Mouse (Mus musculus): ENCODE measurements at regions not wholly inside any gene's neighbourhood (a gene's known extent, or its start where the extent isn't known, plus 50 kb on each side); places are given as distances from the start of the nearest gene placed in this dataset.
"Not testable (repeated sequence)": the region's sequence is repeated elsewhere in the genome, so short reads cannot be mapped to it uniquely, and the experiment has no call there.

- no peak for DNase-seq
Measured at GRCm38 (mm10) chr16:55758707-55759067, 80.0 kb downstream of the Nfkbiz start.

- no peak for DNase-seq
Measured at GRCm38 (mm10) chr16:55757952-55758706, 80.6 kb downstream of the Nfkbiz start.

DNA sequence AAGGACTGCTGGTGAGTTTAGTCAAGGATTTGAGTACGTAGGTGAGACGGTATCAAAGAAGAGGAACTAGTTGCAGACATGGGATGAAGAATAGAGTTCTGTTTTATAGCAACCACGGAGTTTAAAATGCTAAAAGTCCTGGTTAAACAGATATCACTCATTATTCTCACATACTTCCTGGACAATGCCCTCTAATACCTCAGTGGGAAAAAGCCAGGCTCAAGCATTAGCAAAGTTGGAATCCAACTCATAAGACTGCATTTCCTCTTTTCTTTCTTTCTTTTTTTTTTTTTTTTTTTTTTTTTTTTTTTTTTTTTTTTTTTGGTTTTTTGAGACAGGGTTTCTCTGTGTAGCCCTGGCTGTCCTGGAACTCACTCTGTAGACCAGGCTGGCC is 81.3 kb downstream of the Nfkbiz start:
- DNase-seq: not testable (repeated sequence)

- DNase-seq: no peak
Measured at GRCm38 (mm10) chr16:55756764-55757421, 81.8 kb downstream of the Nfkbiz start.

GRCm38 (mm10) chr16:55755309-55755832 is 83.3 kb downstream of the Nfkbiz start:
- DNase-seq: no peak

DNA sequence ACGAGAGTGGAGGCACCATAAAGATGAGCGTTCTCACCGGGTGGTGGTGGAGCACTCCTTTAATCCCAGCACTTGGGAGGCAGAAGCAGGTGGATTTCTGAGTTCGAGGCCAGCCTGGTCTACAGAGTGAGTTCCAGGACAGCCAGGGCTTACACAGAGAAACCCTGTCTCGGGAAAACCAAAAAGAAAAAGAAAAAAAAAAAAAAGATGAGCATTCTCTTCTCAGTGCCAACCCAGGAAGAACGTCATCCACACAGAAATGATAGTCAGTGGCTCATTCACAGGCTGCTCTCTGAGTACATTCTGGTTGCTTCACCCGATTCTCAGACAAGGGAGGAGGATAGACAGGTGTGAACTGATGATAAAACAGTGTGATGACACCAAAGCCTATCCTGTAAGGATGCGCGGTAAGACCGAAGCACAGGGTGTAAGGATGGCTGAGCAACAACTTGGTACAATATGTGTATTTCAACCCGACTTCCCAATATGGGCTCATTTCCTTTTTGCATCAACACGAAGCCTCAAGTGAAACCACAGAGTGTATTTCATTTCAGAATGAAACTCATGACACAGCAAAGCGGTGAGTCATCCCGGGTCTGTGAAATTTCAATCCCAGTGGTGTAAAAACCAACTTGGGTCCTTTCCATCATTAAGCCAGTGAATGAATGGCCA is 84.5 kb downstream of the Nfkbiz start:
- peak in 1 of 2 experiments; percentile 7 for DNase-seq

DNA sequence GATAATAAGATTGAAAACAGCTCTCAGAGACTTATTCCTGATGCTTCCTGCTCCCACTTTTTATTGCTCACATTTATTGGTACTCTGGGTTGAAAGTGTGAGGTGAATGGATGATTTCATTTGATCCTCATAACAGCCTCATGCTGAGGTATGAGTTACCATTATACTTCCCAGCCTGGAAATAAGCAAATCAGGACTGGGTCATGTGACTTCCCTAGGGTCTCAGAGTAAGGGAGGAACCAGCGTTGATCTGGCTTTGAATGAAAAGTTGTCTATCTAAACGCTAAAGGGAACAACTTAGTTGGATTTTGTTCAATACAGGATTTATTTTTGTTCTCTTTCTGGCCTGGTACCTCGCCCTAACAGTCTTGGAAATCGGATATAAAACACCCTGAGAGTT is 85.3 kb downstream of the Nfkbiz start:
- no peak for DNase-seq

DNA sequence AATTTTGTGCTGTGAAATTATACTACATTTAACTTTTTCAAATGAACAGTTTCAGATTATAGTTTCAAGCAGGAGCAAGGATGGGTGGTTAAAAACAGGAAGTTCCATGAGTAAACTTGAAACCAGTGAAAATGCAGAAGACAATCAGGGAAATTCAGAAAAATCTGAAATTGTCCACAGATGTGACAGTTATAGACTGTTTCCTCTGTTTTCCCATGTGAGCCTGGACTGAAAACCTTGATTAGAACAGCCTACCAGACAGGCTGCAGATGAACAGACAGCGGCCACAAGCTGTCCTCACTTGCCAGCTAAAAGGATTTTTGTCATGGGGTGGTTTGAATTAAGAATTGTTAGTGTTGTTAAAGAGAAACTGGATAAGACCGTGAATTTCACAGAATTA is 91.4 kb downstream of the Nfkbiz start:
- no peak for DNase-seq

DNA sequence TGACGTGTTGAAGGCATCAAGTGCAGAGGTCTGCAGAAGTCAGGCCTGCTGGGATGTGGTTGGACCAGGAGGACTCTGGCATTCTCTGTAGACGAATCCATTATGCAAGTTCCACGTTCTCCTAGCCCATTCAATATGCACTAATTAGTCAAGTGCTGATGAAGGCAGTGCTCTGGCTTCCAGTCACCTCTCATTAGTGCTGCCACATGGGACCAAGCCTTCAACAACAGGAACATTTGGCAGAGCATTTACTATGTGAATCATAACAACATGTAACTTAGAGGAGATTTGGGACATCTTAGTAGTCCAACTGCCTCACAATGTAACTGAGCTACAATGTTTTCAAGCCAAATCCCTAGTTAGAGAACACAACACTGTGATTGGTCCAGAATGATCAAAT is 92.5 kb downstream of the Nfkbiz start:
- no peak for DNase-seq

DNA sequence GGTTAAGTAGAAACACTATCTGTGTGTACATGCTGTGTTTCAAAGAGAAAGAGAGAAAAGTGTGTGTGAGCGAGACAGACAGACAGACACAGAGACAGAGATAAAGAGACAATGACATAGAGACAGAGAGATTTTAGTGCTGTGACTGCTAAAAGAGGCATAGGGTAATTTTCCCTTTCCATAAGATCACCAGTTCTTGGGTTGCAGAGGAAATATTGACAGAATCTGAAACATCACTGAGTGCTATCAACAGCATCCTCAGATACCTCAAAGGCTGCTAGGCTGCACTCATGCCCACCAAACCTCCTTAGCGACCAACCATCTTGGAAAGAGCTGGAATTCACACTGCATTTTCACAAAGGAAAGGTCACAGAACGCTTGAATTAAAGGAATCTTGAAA is 93.6 kb downstream of the Nfkbiz start:
- no peak for DNase-seq

- no peak for DNase-seq
Measured at GRCm38 (mm10) chr16:55741099-55741863, 97.4 kb downstream of the Nfkbiz start.

- peak in 1 of 2 experiments; percentile 7 for DNase-seq
Measured at GRCm38 (mm10) chr16:55738741-55739140, 100.0 kb downstream of the Nfkbiz start.

- no peak for DNase-seq
Measured at GRCm38 (mm10) chr16:55735476-55735968, 103.2 kb downstream of the Nfkbiz start.

GRCm38 (mm10) chr16:55734301-55734700 is 104.4 kb downstream of the Nfkbiz start:
- DNase-seq: no peak

DNA sequence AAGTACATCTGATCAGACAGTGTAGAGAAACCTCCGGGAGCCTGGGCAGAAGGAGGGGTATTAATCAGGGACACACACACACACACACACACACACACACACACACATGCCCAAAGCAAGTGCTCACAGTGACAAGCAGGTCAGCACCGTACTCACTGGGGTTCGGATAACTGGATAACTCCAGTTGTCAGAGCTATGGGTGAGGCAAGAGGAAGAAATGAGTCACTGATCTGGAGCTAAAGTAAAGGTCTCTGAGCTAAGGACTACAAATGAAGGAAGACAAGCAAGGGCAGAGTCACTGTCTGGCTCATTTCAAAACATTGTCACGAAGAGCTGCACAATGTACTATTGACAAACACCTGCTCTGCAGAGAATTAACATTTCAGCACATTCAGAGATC is 104.9 kb downstream of the Nfkbiz start:
- DNase-seq: no peak

DNA sequence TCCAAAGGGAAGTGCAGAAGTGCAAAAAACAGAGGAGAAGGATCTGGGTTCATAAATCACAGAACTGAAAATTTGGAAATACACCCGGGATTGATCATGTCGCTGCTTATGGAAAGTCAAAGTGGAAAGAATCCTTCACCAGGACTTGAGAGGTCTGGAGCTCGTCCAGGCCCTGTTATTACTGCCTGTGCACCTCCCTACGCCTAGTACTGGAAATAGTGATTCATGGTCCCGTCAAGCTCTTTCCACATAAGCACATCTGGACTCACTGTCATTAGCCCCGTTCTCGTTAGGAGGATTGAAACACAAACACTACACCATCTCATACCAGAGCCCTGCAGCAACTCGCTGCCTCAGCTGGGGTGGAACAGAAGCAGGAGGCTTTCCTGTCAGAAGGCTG is 107.7 kb downstream of the Nfkbiz start:
- no peak for DNase-seq

DNA sequence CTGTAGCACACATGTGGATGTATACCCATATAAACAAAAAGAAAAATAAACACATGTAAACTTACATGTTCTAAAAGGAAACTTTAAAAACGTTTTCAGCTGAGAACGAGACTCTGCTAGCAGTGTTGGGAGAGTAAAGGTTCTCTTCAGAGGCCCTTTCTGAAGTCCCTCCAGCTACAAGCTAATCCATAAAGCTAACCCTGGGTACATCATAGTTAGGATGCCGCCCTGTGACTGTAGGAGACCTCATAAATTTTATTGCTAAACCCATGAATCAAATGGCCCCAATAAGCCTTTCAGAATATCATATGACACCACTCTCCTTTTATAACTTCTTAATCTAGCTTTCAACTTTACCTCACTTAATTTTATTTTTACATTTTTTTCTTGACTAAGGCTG is 112.2 kb downstream of the Nfkbiz start:
- no peak for DNase-seq

DNA sequence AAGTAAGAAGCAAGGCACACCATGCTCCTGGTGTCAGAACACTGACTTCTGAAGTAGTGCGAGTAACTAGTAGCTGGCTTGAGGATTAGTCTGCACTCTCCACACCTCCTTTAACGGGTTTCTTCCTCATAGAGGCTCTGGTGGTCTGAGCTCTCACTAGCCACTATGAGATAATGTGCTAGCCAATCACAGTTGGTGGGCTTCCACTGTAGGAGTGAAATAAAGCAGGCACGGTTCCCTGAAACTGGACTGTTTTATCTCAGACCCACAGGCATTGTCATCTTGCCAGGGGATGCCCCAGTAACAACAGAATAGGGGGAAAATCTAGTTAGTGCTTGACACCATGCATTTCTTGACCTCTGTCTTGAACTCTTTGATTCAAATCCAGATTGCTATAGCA is 118.3 kb downstream of the Nfkbiz start:
- no peak for DNase-seq

DNA sequence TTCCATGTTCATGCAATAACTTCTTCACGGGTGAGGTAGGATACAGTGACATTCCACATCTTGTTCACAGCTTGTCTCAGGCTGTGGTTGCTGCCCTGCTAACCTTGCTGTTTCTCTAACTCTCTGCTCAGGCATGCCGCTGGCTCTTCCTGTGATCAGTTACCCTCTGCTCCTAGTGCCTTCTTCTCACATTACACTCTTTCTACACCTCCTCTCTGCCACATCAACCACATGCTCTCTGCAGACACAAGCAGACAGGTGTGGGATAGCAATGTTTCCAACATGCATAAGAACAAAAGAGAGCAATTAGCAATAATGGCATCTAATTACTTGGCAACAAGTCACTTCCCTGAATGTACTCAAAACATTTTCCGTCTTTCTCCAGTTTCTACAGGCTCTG is 128.7 kb downstream of the Nfkbiz start:
- no peak for DNase-seq

DNA sequence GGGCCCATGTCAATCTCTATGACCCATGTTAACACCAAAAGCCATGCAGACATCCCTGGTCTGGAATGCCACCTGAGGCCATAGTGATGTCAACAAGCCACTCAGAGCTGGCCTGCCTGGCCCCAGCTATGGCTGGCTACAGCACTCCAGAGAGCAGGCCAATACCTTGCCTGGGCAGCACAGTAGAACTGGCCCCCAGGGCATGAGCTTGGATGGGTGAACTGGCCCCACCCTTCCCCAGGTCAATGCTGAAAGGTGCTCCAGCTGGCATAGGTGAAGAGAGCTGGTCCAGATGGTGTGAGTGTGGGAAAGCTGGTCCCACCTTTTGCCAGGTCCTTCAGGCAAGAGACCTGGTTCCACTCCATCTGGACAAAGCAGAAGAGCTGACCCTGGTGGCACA is 132.2 kb downstream of the Nfkbiz start:
- DNase-seq: no peak

GRCm38 (mm10) chr16:55698489-55698892 is 140.2 kb downstream of the Nfkbiz start:
- DNase-seq: no peak

DNA sequence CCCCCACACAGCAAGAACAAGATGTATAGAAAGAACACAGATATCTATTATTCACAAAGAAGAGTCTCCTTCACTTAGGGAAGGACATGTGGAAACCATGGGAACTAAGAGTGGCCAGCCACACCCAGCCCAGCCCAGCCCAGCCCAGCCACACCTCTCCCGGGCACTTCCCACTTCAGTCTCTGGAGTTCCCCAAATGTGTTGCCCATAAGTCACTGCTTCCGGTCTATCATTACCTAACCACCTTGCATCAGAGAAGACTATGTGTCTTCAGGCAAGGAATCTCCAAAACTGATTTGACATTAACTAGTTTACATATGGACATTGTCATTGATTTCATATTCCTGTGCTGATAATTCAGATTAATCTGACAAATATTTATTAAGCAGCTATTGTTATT is 147.6 kb downstream of the Nfkbiz start:
- no peak for DNase-seq

DNA sequence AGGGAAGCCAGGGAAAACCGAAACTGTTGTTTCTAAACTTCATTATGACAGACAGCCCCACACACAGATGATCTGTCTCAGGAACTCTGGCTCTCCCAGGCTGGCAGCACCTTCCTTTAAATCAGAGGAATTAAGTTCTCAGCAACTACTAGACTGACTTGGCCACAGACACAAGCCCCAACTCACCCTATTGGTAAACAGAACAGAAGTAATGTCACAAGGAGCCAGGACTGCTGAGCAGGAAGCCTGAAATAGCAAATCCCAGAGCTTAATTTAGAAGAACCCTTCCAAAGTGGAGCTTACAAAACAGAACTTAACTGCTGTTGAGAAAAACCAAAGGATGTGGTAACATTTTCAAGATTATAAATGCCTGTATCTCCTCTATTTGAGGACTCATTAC is 174.8 kb downstream of the Nfkbiz start:
- DNase-seq: no peak

Measured in kidney, postnatal 25 days (tissue).